Mouse (Mus musculus): Measurements from ENCODE around the gene Gsg1.

The Gsg1 gene

DNA sequence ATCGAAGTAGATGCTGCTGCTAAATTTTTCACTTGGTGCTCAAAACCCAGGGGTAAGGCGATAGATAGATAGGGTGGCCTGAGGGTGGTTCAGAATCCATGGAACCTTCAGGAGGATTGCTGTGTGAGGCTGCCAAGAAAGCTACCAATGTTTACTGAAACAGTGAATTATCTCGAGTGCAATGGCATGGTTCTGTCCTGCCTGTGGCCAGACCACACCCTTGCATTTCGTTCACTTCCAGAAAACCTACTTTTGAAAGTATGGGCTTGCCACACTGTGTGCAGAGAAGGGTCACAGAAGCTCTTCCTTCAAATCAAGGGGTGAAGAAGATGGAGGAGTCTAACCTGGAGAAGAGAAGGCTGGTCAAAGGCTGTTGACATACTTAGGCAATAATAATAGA, 48.3 kb downstream of the Gsg1 start:
- DNase-seq (ENCODE audit: low spot score), result no peak

GRCm38 (mm10) chr6:135204869-135205268, 49.3 kb downstream of the Gsg1 start:
- DNase-seq (ENCODE audit: low spot score), result no peak

- no peak for DNase-seq (ENCODE audit: low spot score)
Measured at GRCm38 (mm10) chr6:135203737-135204136, 50.4 kb downstream of the Gsg1 start.

- no peak for DNase-seq (ENCODE audit: low spot score)
Measured at GRCm38 (mm10) chr6:135202668-135203067, 51.5 kb downstream of the Gsg1 start.

DNA sequence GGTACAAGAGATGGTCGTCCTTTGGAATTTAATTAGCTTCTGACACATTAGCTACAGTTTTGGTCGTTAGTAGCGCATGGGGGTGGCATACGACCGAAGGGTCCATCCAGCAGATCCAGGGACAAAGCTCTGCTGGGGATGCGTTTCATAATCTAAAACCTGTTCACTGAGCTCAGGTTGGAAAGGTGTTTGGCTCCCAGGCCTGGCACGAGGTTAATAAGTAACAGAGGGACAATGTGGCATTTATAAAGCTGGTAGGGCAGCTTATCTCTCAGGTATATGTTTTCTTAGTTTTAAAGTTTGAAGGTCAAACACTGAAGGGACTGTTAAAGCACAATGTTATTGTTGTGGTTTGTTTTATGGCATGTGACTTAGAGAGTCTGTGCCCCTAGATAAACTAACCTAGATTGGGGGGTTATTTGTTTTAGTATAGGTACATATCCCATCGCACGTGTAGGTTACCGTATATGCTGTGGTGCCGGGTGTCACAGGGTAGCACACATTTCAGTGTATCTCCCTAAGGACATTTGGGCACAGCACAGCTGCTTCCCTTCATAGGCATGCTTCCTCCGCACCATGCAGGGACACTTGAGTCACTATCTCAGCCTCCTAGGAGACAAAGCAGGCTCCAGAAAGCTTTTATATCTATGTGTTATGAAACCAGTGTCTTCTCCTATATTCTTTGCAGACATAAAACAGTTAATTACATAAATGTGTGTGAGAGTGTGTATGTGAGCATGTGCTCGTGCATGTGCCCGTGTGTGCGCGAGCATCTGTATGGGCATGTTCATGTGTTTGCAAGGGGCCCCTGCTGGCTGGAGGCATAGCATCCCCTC, 53.8 kb downstream of the Gsg1 start:
- DNase-seq (ENCODE audit: low spot score), result no peak

- DNase-seq (ENCODE audit: low spot score), result no peak
Measured at GRCm38 (mm10) chr6:135198726-135199125, 55.4 kb downstream of the Gsg1 start.

GRCm38 (mm10) chr6:135197921-135198532, 56.1 kb downstream of the Gsg1 start, which contains the start of the genes Fam234b and Hebp1:
Gene Fam234b (plus strand): TSS chr6:135197977.
Gene Hebp1 (minus strand): TSS chr6:135198022.
- DNase-seq (ENCODE audit: low spot score), result peak; percentile 84

GRCm38 (mm10) chr6:135197446-135197845, 56.7 kb downstream of the Gsg1 start:
- DNase-seq (ENCODE audit: low spot score), result no peak

DNA sequence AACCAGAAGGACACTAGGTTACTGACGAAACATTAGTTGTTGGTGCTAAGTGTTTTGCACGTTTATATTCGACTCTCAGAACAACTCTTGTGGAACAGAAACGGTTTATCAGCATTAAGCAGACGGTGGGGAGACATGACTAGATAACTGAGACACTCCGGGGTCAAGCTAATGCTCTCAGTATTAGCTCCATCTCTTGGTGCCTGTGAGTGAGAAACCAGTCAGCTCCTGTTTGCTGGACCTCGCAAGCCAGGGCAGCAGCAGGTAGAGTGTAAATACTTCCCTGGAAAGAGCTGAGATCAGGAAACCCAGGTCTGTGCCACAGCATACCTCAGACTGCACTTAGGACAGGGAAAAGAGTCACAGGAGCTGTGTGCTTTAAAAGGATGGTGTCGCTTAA, 57.4 kb downstream of the Gsg1 start:
- DNase-seq (ENCODE audit: low spot score), result no peak

DNA sequence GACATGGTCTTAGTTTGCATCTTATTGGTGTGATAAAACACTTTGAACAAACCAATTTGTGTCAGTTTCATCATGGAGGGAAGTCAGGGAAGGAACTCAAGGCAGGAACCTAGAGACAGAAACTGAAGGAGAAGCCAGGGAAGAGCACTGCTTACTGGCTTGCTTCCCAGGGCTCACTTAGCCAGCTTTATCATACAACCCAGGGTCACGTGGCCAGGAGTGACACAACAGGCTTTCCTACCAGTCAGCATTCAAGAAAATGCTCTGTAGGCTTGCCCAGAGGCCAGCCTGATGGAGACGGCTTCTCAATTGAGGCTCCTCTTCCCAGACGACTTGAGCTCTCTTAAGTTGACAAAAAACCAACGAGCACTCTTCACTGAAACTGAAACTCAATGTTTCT, 59.2 kb downstream of the Gsg1 start:
- DNase-seq (ENCODE audit: low spot score), result no peak

- no peak for DNase-seq (ENCODE audit: low spot score)
Measured at GRCm38 (mm10) chr6:135193733-135194132, 60.4 kb downstream of the Gsg1 start.

GRCm38 (mm10) chr6:135192993-135193392, 61.2 kb downstream of the Gsg1 start:
- no peak for DNase-seq (ENCODE audit: low spot score)

DNA sequence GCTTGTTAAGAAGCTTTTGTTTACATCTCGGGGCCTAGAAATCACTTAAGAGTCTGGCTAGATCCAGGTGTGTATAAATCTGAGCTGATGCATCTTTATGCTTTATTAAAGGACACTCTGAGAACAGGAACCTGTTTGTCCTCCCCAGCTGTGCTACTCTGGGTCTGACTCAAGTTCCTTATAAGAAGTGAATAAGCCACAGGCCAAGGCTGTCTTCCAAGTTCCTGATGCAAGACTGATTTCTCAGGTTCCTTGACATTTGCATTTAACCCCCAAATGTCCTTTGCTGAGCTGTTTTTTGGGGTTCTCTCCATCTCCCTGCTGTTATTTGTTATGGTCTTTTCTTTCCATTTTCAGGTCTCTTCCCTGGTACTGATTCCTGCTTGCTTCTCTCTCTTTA, 62.2 kb downstream of the Gsg1 start:
- DNase-seq (ENCODE audit: low spot score), result no peak

- DNase-seq (ENCODE audit: low spot score), result no peak
Measured at GRCm38 (mm10) chr6:135190122-135190521, 64.0 kb downstream of the Gsg1 start.

DNA sequence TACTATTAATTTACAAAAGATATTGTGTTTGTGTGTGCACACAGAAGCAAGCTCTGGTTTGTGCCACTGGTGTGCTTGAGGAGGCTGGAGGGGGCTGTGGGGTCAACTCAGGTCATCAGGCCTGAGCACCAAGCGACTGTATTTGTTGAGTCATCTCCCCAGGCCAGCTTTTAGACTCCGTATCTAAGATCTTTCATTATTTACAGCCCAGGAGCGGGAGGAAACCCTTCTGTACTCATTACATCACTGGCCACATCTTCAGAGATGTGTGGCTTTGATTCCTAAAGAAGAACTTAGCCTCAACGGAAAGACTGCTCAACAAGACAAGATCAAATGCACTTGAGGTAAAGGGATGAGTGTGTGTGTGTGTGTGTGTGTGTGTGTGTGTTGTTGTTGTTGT, 65.5 kb downstream of the Gsg1 start:
- DNase-seq (ENCODE audit: low spot score), result peak; percentile 62
